Mouse (Mus musculus) frontal cortex, postnatal 36 days (tissue): ENCODE measurements at regions not wholly inside any gene's neighbourhood (a gene's known extent, or its start where the extent isn't known, plus 50 kb on each side); places are given as distances from the start of the nearest gene placed in this dataset.

Source experiments
- DNase-seq, 2 experiments: peaks; one replicate each; pipeline ENCODE4 v3.0.0; 2022; ENCODE audit warnings: low spot score in 2 of 2

- peak; percentile 26 to 43 for DNase-seq
Observed at GRCm38 (mm10) chr3:128001924-128002501, 105.9 kb upstream of the Fam241a start.

- DNase-seq: no peak
Observed at GRCm38 (mm10) chr3:127995678-127996077, 99.6 kb upstream of the Fam241a start.

GRCm38 (mm10) chr3:127987583-127987982 lies 91.5 kb upstream of the Fam241a start:
- no peak for DNase-seq

- DNase-seq: no peak
Observed at GRCm38 (mm10) chr3:127985165-127985564, 89.0 kb upstream of the Fam241a start.

- DNase-seq: no peak
Observed at GRCm38 (mm10) chr3:127977240-127977639, 81.1 kb upstream of the Fam241a start.

GRCm38 (mm10) chr3:127970891-127971290 lies 74.8 kb upstream of the Fam241a start:
- peak; percentile 30 to 64 for DNase-seq

GRCm38 (mm10) chr3:127967170-127967569 lies 71.0 kb upstream of the Fam241a start:
- no peak for DNase-seq

GRCm38 (mm10) chr3:127966214-127966613 lies 70.1 kb upstream of the Fam241a start:
- no peak for DNase-seq

- DNase-seq: no peak
Observed at GRCm38 (mm10) chr3:127958919-127959684, 63.0 kb upstream of the Fam241a start.

GRCm38 (mm10) chr3:127954856-127955255 lies 58.7 kb upstream of the Fam241a start:
- no peak for DNase-seq

GRCm38 (mm10) chr3:127953610-127954009 lies 57.5 kb upstream of the Fam241a start:
- DNase-seq: peak in 1 of 2 experiments; percentile 67

GRCm38 (mm10) chr3:127948898-127949620 lies 52.9 kb upstream of the Fam241a start:
- DNase-seq: peak in 1 of 2 experiments; percentile 68

GRCm38 (mm10) chr3:127948326-127948725 lies 52.2 kb upstream of the Fam241a start:
- no peak for DNase-seq
